Mouse (Mus musculus) embryo, embryonic 10.5 days (tissue): ENCODE data around the gene Tctn1.

Experiments
- DNase-seq: peaks from one replicate; pipeline ENCODE4 v3.0.0-alpha.2; 2015; ENCODE audit warnings: low spot score

Tctn1 gene

DNA sequence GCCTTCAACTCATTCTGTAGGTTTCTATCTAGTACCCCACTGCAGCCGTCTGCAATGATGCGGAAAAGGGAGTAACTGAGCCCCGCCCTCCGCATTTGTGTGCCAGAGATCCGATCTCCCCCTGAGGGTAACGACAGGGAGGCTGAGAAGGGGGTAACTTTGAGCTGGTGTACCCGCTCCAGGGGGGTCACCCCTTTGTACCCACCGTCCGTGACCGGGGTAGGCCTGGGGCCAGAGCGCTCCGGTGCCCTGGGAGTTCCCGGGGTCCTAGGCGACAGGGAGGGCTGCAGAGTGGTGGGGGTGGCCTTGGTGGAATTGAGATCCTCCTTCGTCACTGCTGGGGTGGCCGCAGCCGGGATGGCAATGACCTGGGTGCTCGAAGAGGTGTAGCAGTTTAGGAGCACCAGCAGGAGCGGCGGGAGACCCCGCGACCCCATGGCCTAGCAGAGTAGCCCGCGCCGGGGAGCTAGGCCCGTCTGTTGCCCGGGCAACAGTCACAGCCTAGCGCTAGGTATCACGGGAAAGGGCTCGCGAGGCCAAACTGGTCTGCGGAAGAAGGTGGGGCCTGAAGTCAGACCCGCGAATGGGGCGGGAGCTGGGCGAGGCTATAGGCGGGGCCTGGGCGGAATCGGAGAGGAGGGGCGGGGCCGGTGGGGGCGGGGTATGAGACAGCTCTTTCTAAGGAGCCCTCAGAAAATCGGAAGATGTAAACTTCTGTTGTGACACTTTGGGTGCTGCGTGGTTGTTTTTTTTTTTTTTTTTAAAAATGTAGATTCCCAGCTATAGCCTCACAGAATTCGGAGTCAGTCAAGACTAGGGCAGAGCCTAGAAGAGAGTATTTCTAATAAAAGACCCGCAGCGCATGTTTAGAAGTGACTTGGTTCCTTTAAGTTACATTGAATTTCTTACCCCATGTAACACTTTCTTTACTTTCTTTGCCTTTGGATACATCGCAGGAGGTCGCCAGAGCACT is at the start of gene Tctn1:
Tctn1 (minus strand) TSS at position 528 of the 973 bp plus-strand sequence.
- DNase-seq, result peak; percentile 98

DNA sequence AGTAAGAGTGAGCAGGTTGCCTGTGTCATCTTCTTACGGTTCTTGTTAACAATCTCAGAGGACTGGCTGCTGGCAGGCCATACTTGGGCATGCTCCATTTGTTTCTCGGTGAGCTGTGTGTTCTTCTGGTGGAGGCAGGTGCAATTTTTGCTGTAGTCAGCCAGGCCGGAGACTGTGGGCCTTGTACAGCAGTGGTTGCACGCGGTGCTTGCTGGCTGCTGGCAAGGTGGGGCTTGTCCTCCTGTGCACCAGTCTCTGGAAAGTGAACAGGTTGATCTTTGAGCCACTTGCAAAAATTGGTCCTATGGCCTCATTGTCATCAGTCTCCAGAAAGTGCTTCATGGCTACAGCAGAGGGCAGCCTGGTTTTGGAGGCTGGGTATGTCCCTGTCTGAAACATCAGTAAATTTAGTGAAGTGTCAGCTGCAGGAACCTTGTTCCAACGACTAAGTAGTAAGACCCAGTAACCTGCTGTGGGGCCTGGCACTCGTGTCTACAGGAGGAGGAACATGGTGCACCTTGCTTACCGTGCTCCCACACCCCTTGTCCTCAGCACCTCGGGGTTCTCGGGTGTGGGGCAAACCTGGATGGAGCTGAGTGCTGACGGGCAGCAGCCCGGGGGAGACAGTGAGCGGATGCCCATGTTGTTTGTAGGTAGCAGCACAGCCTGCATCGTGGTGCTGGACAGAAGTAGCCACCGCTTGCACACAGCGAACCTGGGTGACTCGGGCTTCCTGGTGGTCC is 48.9 kb upstream of the Tctn1 start:
- DNase-seq, result no peak

DNA sequence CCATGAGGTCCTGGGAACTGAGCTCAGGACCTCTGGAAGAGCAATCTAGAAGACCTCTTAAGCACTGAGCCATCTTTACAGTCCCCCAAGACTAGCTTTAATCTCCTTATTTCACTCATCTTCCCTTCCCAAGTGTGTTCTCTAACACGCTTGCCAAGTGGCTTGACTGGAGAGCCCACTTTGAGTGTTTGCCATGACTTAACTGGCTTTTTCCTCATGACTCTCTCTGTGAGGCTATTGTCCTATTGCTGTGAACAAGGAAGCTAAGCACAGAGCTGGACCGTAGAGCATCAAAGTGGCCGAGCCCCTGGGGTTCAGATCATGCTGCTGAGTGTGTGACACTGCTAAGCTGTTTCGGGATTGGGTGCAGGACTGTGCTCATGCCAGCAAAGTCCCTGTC is 48.1 kb upstream of the Tctn1 start:
- no peak for DNase-seq

DNA sequence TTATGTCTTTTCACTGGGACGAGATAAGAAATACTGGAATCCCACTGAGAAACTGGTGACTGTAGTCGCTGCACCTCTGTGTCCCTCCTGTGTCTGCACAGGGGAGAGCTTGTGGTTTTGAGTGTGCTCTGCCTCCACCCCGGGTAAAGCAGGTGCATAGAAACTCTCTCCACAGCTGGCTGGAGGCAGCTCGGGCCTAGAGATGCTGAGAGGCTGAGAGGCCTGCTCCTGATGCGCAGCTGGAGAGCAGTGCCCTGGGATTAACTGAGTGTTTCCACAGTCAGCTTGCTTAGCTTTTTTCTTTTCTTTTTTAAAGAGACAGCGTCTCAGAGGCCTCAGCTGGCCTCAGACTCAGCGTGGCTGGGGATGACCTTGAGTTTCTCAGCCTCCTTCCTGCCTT is 47.4 kb upstream of the Tctn1 start:
- no peak for DNase-seq

DNA sequence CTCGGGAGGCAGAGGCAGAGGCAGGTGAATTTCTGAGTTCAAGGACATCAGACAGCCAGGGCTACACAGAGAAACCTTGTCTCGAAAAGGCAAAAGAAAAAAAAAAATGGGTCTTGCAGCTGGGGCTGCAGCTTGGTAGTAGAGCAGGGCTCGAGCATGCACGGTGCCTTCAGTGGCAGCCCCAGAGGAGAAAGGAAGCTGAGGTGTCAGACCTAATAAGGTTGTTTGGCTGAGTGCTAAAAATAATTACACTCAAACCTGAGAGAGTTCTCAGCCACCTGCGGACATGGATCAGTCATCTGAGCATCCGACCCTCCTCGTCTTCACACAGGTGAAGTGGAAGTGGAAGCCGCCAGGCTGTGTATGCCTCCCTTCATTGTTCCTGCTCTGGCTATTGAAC is 46.4 kb upstream of the Tctn1 start:
- no peak for DNase-seq

DNA sequence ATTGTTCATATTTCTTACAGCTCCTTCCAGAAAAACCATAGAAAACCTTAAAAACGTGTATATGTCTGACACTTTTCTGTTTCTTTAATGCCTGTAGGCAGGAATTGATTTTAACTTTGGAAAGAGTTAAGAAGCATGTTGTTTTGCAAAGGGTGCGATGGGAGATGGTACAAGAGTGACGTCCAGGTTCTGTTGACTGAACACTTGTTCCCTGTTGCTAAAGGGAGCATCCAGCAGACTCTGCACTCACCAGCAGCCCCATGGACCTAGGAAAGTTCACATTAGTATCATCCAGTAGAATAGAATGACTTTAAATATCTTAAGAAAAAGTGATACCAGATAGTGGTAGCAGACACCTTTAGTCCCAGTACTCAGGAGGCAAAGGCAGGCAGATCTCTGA is 42.3 kb upstream of the Tctn1 start:
- DNase-seq, result no peak

DNA sequence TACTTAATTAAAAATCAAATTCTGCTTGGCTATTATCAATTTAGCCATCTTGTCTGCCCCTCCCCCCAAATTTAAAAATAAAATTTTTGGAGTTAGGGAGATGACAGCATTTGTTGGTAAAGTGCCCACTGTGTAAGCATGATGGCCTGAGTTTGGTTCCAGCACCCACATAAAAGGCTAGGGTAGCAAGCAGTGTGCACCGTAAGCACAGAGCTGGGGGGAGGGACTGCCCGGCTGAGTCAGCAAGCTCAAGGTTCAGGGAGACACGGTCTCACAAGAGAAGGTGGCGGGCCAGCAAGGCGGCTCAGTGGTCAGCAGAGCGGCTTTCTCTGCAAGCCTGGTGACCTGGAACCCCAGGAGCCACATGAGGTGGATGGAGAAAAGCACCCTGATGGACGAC is 41.2 kb upstream of the Tctn1 start:
- DNase-seq, result no peak

DNA sequence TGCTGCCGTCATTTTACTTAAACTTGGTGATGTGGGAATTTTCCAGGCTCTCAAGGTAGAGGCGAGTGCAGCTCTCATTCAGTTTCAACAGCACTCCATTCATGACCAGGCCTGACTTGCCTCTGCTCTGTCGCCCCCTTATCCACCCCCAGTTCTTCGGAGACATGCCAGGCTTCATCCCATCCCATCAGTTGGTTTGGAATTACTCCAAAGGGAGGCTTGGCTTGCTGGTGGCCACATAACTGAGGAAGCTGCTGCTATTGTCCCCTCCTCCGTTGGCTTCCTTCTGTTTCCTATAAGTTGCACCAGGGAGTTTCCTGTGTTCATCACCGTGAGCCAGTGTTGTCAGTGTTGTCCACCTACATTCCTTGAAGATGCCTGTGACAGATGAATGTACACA is 40.3 kb upstream of the Tctn1 start:
- DNase-seq, result no peak

DNA sequence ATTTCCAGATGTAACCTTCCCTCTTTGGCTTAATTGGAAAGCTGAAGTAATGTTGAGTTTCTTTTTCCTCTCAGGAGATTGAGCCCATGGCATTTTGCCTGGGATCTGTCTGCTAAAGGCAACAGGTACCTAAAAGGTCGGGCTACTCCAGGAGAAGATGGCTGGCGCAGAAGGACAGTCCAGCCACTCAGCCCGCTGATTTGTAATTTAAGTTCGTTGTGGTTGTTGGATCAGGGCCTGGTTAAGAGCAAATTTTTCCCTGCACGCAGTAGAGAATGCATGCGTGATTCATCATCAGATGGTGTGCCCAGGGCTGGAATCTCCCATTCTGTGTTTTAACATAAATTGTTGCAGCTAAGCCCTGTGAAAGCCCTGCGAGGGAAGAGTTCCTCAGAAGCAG is 39.7 kb upstream of the Tctn1 start:
- no peak for DNase-seq

DNA sequence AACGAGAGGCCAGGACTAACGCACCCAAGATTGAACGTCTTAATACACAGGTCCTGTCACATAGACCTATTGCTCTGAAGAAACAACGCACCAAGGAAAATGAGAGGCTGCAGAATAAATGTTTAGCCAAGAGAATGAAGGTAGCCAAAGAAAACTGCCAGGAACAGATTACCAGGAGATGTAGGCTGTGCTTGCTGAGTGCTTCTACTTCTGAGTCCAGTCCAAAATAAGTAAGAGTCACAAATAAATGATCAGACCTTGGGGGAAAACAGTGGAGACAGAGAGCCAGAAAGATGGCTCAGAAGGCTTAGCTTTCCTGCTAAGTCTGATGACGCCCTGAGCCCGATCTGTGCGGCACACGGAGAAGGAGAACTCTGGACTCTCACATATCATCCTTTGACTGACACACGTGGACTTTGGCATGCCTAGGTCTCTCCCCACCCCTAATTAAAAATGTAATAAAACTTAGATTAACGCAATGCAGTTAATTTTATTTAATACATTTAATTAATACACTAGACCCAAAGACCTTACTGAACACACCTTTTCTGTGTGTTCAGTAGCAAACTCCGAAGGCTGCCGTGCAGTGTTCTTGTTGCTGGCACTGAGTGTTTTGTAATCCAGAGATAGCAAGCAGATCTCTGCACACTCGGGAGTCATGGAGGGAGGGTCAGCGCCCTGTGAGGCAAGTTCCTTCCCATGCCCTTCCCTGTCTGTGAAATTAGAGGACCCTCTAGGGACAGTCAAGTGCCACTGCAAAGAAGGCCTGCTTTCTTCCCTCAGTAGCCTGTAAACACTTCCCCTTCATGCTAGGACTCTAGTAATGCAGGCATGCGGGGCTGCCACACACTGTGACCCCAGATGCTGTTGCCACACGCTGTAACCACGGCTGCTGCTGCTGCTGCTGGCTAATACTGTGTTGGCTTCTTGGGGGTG is 38.8 kb upstream of the Tctn1 start:
- no peak for DNase-seq

DNA sequence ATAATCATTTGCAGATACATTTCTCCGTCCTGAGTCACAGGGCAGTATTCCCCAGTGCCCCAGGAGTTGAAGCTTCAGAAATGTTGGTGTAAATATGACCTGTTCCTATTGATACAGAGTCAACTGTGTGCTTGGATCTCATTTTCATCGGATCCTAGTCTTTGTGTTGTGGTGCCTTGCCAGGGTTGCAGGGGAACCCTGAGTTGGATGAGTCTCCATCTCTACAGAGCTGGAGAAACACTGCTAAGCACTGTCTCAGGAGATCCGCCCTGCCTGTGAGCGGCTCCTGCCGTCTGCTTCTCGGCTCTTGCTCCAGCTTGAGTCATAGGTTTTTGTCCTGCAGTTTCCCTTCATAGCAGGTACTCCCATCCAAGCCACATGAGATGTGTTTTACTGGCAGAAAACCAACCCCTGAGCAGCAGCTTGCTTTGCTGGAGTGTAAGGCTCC is 35.8 kb upstream of the Tctn1 start:
- no peak for DNase-seq

DNA sequence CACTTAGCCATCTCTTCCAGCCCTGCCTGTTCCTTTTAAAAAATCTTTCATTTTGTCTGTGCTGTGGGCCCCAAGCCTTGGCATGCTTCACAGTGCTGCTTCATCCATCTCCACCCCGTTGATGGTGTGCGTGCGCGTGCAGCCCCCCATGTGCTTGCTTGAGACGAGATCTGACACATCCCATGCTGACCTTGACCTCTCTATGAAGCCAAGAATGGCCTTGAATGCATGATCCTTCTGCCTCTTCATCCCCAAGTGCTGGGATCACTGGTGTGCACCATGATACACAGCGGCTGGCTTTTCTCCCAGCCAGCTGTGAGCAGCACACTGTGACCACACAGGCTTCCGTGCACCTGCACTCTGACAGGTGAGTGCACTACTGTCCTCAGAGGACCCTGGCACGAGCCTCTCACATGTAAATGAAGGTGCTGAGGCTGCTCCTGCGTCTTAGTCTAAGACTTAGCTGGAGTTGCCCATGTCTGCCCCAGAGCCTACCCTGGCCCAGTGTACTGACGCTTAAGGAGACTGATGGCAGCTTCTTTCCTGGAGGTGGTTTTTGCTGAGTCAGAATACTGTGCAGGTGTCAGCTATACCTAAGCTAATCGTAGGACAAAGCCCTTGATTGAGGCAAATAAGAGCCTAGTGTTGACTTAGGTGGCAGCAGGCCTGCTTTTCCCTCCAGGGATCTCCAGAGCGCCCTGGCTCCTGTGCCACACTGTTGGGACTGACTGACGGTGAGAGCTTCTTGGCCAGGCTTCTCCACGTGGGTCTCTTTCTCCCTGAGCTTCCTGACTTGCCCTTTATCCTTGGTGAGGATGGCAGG is 31.1 kb upstream of the Tctn1 start:
- no peak for DNase-seq

DNA sequence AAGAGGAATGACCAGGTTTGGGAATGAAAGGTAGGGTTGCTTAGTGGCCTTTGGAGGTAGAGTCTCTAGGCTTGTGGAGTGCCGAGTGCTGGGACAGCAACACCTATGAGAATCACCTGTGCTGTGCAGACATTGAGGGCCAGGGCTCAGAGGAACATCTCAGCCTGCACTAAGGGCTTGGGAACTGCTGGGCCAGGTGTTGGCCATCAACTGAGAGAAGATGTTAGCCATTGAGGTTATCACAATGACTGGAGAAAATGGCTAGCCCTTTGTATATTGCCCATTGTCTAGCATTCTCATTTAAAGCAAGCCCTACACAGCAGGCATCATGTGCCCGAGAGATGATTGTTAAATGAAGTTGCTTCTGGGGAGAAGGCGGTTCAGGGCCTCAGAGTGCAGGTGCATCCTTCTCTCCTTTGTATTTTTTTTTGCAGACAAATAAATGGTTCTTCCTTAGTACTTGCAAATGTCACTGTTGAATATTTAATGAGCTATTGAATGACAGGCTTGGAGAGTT is 30.0 kb upstream of the Tctn1 start:
- no peak for DNase-seq

DNA sequence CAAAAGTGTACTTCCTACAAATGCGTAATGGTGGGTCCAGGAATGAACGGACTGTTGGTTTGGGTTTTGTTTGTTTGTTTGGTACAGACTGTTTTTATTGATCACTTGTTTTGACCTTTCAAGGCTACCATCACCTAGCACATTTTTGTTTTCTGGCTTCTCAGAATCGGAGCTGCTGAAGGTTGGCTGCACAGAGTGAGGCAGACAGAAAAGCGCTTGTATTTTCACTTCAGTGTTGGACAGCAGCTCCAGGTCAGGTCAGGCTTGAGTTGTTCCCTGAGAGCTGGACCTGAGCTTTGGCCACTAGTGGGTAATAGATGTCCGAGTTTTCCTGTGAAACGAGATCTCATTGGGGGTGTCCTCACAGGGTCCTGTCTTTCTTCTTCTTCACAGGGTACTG is 28.9 kb upstream of the Tctn1 start:
- no peak for DNase-seq

DNA sequence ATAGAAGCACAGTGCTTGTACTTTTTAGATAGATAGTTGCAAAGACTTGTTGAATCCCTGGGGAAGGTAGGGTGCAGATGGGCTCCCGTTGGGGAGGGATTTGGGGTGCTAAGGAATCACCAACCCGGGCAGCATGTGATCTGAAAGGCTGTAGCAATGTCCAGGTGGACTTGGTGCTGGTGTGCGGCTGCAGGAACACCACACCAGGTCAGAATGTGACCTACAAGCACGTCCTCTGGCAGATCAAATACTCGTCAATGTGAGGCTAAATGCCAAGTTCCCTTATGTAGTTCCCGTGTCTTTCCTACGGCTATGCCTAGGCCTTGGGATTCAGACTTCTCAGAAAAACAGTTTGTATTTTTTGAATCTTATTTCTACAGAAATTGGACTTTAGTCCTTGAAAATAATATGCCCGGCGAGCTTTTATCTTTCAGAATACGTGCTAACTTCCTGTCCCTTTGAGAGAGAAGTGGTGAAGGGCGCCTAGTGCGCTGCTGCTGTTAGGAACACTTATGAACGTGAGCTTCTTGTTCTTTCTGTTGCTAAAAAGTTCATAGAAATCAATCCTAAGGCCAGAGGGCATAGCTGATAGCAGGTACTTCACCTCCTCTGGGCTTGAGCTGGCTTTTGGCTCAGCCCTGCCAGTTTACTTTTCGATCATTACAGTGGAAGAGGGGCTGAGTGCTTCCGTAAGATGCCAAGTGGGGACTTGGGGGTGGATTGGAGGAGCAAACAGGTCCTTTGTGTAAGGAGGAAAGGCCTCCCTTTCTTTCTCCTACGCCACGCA is 27.5 kb upstream of the Tctn1 start:
- no peak for DNase-seq

DNA sequence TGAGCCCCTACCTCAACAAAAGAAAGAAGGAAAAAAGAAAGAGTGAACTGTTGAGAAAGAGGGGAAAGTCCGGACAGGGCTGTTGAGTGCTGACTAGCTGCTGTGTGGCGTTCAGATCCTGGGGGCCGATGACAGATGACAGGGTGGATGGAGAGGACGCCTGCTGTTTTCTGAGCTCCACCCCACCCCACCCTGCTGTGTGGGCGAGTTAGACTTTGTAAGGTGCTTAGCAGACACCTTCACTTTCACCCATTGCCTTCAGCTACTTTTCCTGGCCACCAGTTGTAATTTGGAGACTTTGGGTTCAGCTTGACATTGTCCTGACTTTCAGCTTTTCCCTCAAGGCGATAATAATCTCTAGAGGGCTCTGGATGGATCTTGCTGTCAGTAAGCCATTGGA is 26.9 kb upstream of the Tctn1 start:
- no peak for DNase-seq

DNA sequence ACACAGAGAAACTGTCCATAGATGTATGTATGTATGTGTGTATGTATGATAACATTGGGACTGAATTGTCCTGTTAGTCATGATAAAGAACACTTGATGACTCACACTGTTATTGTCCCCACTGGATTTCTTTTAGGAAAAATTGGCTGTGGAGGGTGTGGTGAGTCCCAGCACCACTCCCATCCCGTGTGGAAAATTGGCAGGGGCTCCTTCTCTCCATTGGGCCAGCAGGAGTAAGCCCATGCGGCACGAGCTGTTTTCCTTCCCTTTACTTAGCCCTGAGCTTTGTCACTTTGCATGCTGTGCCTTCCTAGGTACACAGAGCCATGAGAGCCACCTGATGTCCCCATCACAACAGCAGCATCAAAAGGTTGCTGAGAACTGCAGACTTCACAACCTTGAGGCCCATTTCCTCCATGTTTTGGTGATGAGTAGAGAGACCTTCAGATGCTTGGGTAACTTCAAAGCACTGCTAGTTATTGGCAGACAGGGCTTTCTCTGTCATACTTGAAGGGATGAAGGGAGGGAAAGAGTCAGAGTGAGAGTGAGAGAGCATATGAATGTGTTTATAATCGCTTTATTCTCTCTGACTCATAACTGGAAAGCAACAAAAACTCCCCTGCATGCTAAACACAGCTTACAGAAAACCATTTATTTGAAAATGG is 24.0 kb upstream of the Tctn1 start:
- DNase-seq, result no peak

DNA sequence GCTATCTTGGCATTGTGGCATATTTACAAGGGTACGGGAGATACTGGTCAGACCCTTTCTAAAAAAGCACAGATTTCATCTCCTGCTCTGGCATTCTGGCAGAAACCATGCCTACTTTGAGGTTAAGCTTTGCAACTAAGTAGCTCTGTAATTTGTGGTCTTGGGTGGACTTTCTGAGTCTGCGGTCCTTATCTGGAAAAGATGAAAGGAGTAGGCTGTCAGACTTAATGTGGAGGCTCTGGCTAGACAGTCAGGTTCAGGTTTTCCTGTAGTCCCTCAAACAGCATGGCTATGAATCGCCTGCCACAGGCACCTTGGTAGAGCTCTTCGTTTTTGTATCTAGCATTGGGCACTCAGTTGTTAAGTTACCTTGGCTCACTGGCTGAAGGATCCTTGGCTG is 22.8 kb upstream of the Tctn1 start:
- no peak for DNase-seq

DNA sequence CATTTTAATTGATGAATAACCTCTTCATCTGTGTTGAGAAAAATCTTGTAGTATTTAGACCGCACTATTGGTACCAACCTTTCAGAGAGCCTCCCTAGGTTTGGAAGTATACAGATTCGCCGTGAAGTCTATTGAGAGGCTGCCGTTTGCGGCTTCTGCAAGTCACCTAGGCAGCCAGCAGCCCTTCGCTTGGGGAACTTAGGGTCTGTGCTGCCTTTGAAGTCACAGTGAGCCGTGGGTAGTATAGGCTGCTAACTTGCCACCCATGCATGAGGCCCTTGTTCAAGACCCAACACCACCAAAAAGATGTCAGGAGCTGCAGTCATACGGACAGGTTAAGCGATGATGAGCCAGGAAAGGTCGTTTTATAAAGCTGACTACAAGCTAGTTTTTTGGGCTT is 21.9 kb upstream of the Tctn1 start:
- DNase-seq, result no peak

DNA sequence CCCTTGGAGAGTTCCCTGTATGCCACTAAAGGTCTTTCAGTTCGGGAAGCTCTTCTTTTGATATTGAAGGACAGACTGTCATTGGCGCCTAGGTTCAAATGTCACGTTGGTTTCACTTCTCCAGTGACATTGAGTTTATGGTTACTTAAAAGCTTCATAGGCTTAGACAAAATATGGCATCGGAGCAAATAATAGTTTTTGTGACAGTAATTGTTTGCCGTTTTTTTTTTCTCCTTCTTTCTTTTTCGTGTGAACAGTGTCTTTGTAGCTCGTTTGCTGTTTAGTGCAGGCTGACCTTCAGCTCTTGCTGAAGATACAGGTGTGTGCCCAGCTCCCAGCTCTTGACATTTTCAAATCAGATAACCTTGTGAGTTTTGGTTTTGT is 21.5 kb upstream of the Tctn1 start:
- no peak for DNase-seq
